Mouse (Mus musculus) testis, adult 10 weeks (tissue): ENCODE data around the gene Nsdhl. TPM values are rescaled to one million over a fixed set of nuclear protein-coding genes. Genes with fewer than 3 reads are reported as not detected.

ENCODE experiments used
- polyA plus RNA-seq: library from polyadenylated mRNA; stranded (reverse); fragments of 350-450 nt; fragmentation: Illumina TruSeq; extraction: RNeasy Lipid Tissue Mini Kit (QIAGEN cat#74804); gene quantifications from one replicate; pipeline ENCODE4 v1.2.3, GENCODE M21; 2014; ENCODE audit warnings: low read depth, low replicate concordance

The Nsdhl gene
- polyA plus RNA-seq = 16.9 TPM

DNA sequence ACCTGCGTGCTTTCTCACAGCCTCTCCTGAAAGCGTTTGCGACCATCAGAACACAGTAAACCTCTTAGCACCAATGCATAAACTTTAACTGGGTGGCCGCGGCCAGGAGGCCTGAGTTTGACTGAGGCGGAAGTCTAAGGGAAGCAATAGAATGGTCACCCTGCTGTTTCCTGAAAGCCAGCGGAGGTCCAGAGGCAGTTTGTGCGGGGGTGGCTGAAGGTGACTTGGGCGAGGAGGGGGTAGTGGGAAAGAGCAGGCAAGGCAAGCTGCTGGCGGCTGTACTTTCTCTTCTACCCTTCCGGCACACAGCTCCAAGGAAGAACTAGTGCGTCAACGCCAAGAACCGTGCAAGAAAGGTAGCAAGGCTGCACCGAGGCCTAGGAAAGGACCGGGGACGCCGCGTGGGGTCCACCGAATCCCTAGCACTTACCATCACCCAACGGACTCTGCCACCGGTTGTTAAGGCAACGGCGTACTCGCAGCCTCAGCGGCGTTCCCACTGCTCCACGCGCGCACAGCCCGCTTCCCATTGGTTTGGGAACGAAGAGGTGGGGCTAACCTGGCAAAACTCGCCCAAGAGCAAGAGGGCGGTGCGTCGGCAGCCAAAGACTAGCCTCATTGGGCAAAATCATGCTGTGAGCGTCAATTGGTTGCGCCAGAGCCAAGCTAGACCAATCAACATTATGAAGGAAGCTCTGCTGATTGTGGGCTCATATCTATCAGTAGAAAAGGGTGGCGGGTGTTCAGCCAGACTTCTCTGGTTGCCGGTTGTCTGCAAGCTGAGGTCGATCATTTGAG is at the start of gene Nsdhl, which contains the start of gene Cetn2:
TSS of gene Nsdhl (plus strand) at position 674 of the 798 bp plus-strand sequence.
TSS of gene Cetn2 (minus strand) at position 528 of the 798 bp plus-strand sequence.

DNA sequence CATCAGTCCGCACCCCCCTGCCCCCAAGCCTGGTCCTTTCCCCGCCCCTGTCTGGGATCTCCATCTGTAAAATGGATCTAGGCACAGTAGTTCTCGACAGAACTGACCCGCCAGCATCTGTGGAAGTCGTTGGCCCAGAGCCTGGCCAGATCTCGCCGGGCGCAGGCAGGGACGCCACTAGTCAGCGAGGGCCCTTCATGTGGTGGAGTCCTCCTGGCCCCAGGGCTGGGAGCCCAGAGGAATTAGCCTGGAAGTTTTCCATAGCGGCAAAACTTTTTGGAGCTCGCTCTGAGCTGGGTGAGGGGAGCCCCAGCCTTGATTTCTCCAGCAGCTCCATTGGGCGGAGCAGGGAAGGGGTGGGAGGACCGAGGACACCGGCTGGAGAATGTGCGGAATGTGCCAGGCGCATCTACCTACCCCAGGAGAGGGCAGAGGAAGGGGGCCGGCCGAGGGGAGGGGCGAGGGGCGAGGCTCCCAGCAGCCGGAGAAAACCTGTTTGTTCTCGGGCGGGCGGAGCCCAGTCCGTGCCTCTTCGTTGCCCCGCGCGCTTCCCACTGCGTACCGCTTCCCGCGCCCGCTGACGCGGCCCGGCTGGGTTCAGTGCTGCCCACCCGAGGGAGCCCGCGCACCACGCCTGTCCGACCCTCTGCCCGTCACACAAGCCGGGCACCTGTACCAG is 68.6 kb downstream of the Nsdhl start, which contains the start of gene Zfp185:
TSS of gene Zfp185 (plus strand) at position 499 of the 679 bp plus-strand sequence.

Other genes with a start within 250 kb of the Nsdhl start
- 0.10 TPM for gene Gabrq, start 93.4 kb upstream of the Nsdhl start, polyA plus RNA-seq
- 33.6 TPM for gene Cetn2, start 146 bp upstream of the Nsdhl start, polyA plus RNA-seq
- 15.4 TPM for gene Zfp185, start 68.8 kb downstream of the Nsdhl start, polyA plus RNA-seq
- gene Pnma5, start 118.5 kb downstream of the Nsdhl start, polyA plus RNA-seq = 1.9 TPM
- 0.11 TPM for gene Pnma3, start 146.2 kb downstream of the Nsdhl start, polyA plus RNA-seq
- 14.1 TPM for gene Xlr4a, start 163.9 kb downstream of the Nsdhl start, polyA plus RNA-seq
- gene Xlr3a, start 178.5 kb downstream of the Nsdhl start, polyA plus RNA-seq = 2.9 TPM
- not detected for gene Gm14685, start 198.5 kb downstream of the Nsdhl start, polyA plus RNA-seq
- 11.0 TPM for gene Xlr5b, start 230.2 kb downstream of the Nsdhl start, polyA plus RNA-seq
- 0.21 TPM for gene DXBay18, start 230.9 kb downstream of the Nsdhl start, polyA plus RNA-seq